Mouse (Mus musculus) G1E (cell line): ENCODE data around the gene Colgalt2.

Experiments
- CTCF ChIP-seq: IDR thresholded peaks from 2 replicates; pipeline ENCODE4 v1.5.1; 2012; ENCODE audit warnings: low read depth, low read length, inconsistent platforms, mixed read lengths
- GATA1 ChIP-seq: IDR thresholded peaks from 2 replicates; pipeline ENCODE4 v1.6.1; 2012; ENCODE audit warnings: borderline replicate concordance, low read length, inconsistent platforms, mixed read lengths
- TAL1 ChIP-seq: conservative IDR thresholded peaks from 2 replicates; pipeline ENCODE4 v1.6.1; 2012; ENCODE audit warnings: low read depth, low read length, inconsistent platforms, mixed read lengths

GRCm38 (mm10) chr1:152378311-152378710 is 21.3 kb upstream of the Colgalt2 start:
- TF ChIP-seq GATA1 (no peak), CTCF (no peak), TAL1 (no peak)
